Mouse (Mus musculus) stomach, embryonic 16.5 days (tissue): ENCODE results near the gene Gpr146. TPM values are rescaled to one million over a fixed set of nuclear protein-coding genes. Genes with fewer than 3 reads are reported as not detected.

Experiments used
- ATAC-seq: fragments of 200-750 bp; cut with Nextera tagmentation; 2 replicates; pipeline ENCODE4 v1.8.0; 2017; ENCODE audit warnings: moderate number of reproducible peaks, moderate TSS enrichment; ENCODE audit not compliant: insufficient read depth, low FRiP score
- H3K27ac ChIP-seq: fragments of 300-500 bp; sonication (generic); 2 replicates; pipeline ENCODE4 v1.5.1; 2014; ENCODE audit warnings: low read length
- H3K27me3 ChIP-seq: fragments of 300-500 bp; sonication (generic); 2 replicates; pipeline ENCODE4 v1.6.1; 2014; ENCODE audit warnings: low read length, control low read depth, mixed read lengths; ENCODE audit not compliant: control insufficient read depth, insufficient read depth
- H3K36me3 ChIP-seq: fragments of 300-500 bp; sonication (generic); 2 replicates; pipeline ENCODE4 v1.6.1; 2014; ENCODE audit warnings: low read length; ENCODE audit not compliant: control insufficient read depth, insufficient read depth
- H3K4me1 ChIP-seq: fragments of 300-500 bp; sonication (generic); 2 replicates; pipeline ENCODE4 v1.6.1; 2014; ENCODE audit warnings: low read length, control low read depth, mixed read lengths; ENCODE audit not compliant: control insufficient read depth, insufficient read depth
- H3K4me2 ChIP-seq: fragments of 300-500 bp; sonication (generic); 2 replicates; pipeline ENCODE4 v1.6.1; 2014; ENCODE audit warnings: low read depth, low read length, mixed read lengths
- H3K4me3 ChIP-seq: fragments of 300-500 bp; sonication (generic); replicated peaks from 2 replicates; pipeline ENCODE4 v1.5.1; 2014; ENCODE audit warnings: mild to moderate bottlenecking, low read length
- H3K9ac ChIP-seq: fragments of 300-500 bp; sonication (generic); 2 replicates; pipeline ENCODE4 v1.6.1; 2014; ENCODE audit warnings: low read length
- H3K9me3 ChIP-seq: fragments of 300-500 bp; sonication (generic); replicated peaks from 2 replicates; pipeline ENCODE4 v1.6.1; 2016; ENCODE audit warnings: low read length, control low read depth; ENCODE audit not compliant: control insufficient read depth
- WGBS: fragments of 180-500 bp; shearing (Covaris S2); extraction: QIAGEN DNeasy Blood & Tissue Kit; methylation state at CpG from one replicate; pipeline ENCODE4 v1.1.7; 2014; 5-methylcytosine and 5-hydroxymethylcytosine counted together
- microRNA counts: library from miRNA; unstranded; fragments of <30 nt; microRNA quantifications from one replicate; lab custom pipeline; 2016
- microRNA-seq: library from miRNA; unstranded; fragments of <30 nt; microRNA quantifications from one replicate; pipeline ENCODE4, GENCODE M21; 2016
- polyA plus RNA-seq: library from polyadenylated mRNA; unstranded; fragments of >200 nt; fragmentation: Nextera tagmentation; extraction: Ambion mirVana; gene quantifications from 2 replicates; pipeline ENCODE4 v1.2.1, GENCODE M21; 2015

The Gpr146 gene
- polyA plus RNA-seq, 1 experiment from 2014 or later: 4.2 TPM

DNA sequence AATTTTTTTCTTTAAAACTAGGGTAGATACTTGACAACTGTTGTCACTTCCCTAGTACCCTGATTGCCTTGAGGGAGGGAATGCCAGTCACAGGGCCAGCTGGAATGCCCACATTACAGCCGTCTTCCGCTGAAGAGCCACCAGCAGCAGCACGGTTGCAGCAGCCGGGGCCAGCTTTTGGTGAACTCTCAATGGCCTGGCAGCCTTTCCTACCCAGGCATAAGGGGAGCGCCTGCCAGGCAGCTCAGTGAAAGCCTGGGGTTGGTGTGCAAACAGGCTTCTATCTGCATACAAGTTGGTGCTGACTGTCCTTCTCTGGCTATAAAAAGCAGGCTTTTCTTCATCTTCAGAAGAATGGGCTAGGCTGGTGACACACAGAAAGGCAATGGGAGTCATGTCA is 63.0 kb downstream of the Gpr146 start:
- H3K4me1 ChIP-seq: peaks cover 20% of the 10 kb centered on the region
- H3K27me3 ChIP-seq: no peaks in the 10 kb centered on the region
- H3K4me3 ChIP-seq: no peak overlapping the region
- H3K4me2 ChIP-seq: no peak overlapping the region
- no peaks in the 10 kb centered on the region for H3K9me3 ChIP-seq
- H3K27ac ChIP-seq: no peak overlapping the region
- ATAC-seq: no peak
- WGBS: 83% methylated on average over 5 of the region's 5 CpGs
- no peaks in the 10 kb centered on the region for H3K36me3 ChIP-seq
- H3K9ac ChIP-seq: no peak overlapping the region

DNA sequence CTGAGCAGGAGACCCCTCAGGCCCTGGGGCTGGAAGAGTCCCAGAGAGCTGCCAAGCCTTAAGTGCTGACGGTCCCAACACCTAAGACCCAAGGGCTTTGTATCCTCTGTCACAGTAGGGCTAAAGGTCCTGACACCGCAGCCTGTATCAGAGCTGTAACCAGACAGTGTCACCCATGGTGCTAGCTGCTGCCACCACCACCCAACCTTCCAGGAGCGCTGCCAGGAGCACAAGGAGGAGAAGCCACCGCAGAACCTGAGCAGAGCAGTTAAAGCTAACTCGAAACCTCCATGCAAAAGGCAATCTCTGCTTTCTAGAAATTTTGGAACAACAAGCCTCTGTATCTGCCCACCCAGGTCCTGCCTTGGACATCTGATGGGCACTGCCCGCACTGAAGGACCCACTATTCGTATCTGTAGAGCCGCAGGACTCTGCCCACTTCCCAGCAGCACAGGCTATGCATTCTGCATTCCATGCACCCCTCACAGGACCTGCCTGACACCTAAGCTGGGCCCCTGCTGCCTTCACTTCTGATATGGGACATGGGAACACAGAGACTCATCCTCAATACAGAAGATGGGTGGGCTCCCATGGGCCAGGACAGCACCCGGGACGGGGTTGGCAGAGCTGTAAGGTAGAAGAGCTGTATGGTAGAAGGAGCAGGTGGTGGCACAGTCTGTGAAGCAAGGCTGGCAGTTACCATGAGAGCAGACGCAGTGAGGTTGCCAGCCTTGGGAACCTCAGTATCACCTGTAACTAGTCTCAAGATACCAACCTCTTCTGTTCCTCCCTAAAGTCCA is 63.6 kb downstream of the Gpr146 start:
- no peaks in the 10 kb centered on the region for H3K27me3 ChIP-seq
- H3K4me3 ChIP-seq: no peak overlapping the region
- WGBS: 92% methylated on average over 11 of the region's 11 CpGs
- H3K9me3 ChIP-seq: no peaks in the 10 kb centered on the region
- no peak for ATAC-seq
- no peak overlapping the region for H3K4me2 ChIP-seq
- H3K27ac ChIP-seq: no peak overlapping the region
- no peaks in the 10 kb centered on the region for H3K36me3 ChIP-seq
- no peak overlapping the region for H3K9ac ChIP-seq
- H3K4me1 ChIP-seq: peaks cover 20% of the 10 kb centered on the region

DNA sequence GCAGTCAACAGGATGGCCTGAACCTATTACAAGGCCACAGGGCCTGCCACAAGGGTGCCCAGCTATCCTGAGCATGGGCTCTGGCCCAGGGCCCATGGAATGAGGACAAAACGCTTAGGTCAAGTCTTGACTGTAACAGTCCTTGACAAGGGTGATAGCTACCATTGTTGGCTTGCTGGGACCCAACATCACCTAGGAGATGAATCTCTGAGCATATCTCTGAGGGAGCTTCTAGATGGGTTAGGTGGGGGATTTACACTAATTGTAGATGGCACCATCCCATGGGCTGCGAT is 64.2 kb downstream of the Gpr146 start:
- H3K27me3 ChIP-seq: no peaks in the 10 kb centered on the region
- H3K9me3 ChIP-seq: no peaks in the 10 kb centered on the region
- no peaks in the 10 kb centered on the region for H3K36me3 ChIP-seq
- peaks cover 20% of the 10 kb centered on the region for H3K4me1 ChIP-seq
- H3K4me2 ChIP-seq: no peak overlapping the region
- H3K4me3 ChIP-seq: no peak overlapping the region
- 90% methylated on average over 2 of the region's 2 CpGs for WGBS
- no peak overlapping the region for H3K27ac ChIP-seq
- ATAC-seq: no peak
- H3K9ac ChIP-seq: no peak overlapping the region

DNA sequence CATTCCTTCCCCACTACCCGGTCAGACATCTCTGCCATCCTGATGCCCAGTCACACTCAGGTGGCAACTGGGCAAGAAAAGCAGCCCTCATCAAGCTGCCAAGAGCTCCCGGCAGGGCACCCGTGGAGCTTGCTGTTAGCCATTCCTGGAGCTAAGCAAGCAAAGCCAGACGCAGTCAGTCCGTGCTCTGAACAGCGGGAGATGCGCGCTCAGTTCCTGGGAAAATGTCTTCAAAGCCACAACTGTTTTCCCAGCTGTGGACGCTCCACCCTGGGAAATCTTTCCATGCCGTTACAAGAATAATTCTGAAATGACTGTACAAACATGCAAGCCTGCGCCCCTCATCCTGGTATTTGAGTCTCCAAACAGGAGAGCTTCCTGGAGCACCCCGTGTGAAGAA is 64.9 kb downstream of the Gpr146 start:
- Histone ChIP-seq H3K9ac (peak overlapping the region; percentile 46; the same call in 1 of the 2 replicates), H3K9me3 (no peaks in the 10 kb centered on the region), H3K4me3 (no peak overlapping the region), H3K4me2 (no peak overlapping the region), H3K27me3 (no peaks in the 10 kb centered on the region), H3K27ac (no peak overlapping the region; the same call in 1 of the 2 replicates), H3K4me1 (peaks cover 20% of the 10 kb centered on the region), H3K36me3 (no peaks in the 10 kb centered on the region)
- no peak for ATAC-seq
- 69% methylated on average over 12 of the region's 12 CpGs for WGBS

DNA sequence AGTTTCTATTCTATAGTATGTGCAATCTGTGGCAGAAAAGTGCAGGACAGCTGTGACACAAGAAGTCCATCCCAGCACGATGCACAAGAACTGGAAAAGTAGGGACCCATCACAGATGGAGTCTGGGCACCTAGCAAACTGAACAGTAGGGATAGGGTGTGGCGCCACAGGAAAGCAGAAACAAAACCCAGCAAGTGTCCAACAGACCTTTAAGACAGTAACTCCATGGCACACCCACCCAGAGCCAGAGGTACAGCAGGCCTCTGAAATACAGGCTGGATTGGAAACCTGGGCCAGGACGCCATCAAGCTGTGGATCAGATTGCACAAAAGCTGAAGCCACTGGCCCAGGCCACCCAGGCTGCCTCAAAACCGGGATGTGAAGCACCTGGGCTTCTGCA is 65.5 kb downstream of the Gpr146 start:
- Histone ChIP-seq H3K9ac (no peak overlapping the region), H3K27ac (no peak overlapping the region; the same call in 1 of the 2 replicates), H3K36me3 (no peaks in the 10 kb centered on the region), H3K4me3 (no peak overlapping the region), H3K4me2 (no peak overlapping the region), H3K9me3 (no peaks in the 10 kb centered on the region), H3K4me1 (peaks cover 20% of the 10 kb centered on the region), H3K27me3 (no peaks in the 10 kb centered on the region)
- WGBS: 58% methylated on average over 4 of the region's 4 CpGs
- ATAC-seq: no peak

DNA sequence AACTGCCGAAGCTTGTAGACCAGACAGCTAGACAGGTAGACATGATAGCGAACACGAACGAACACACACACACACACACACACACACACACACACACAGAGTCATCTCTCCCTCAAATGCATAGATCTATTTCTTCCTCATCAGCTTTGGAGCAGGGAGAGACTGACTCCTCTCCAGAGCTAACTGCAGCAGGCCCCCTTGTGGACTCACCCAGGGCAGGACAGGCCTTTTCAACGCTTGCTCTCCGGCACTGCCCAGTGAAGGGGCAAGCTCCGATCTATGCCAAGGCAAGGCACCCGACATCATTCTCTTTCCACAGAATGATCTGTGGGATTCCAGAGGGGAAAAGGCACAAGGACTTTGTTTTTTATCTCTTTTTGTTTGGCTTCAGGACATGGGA is 67.8 kb downstream of the Gpr146 start:
- no peak for ATAC-seq
- no peaks in the 10 kb centered on the region for H3K9me3 ChIP-seq
- H3K4me3 ChIP-seq: no peak overlapping the region
- H3K4me1 ChIP-seq: peaks cover 26% of the 10 kb centered on the region
- H3K27me3 ChIP-seq: no peaks in the 10 kb centered on the region
- no peak overlapping the region for H3K4me2 ChIP-seq
- H3K27ac ChIP-seq: no peak overlapping the region
- H3K9ac ChIP-seq: no peak overlapping the region
- WGBS: 78% methylated on average over 8 of the region's 8 CpGs
- no peaks in the 10 kb centered on the region for H3K36me3 ChIP-seq

MicroRNAs within 50 kb of the gene (microRNA counts, 519-probe panel; counts per million panel counts)
- microRNA mmu-miR-339-3p (lab: Ali Mortazavi, UCI) (not detected), microRNA mmu-miR-339-5p (lab: Ali Mortazavi, UCI) (not detected)

Small RNAs within 50 kb of the gene (microRNA-seq; reads per million reads assigned to microRNA genes)
- gene Mir339: 435 reads per million, percentile 70 among the genes with 10 or more reads in this experiment

Other genes starting within 250 kb of the Gpr146 start
- 25.2 and 25.8 TPM in 2 replicates for gene Prkar1b, start 227.7 kb upstream of the Gpr146 start, polyA plus RNA-seq
- gene Dnaaf5, start 227.5 kb upstream of the Gpr146 start, polyA plus RNA-seq: 2.6 and 3.1 TPM in 2 replicates
- gene Sun1, start 177.1 kb upstream of the Gpr146 start, polyA plus RNA-seq: 56.2 and 58.3 TPM in 2 replicates
- gene Get4, start 125.4 kb upstream of the Gpr146 start, polyA plus RNA-seq: 136 and 142 TPM in 2 replicates
- 2.4 and 2.6 TPM in 2 replicates for gene Adap1, start 52.1 kb upstream of the Gpr146 start, polyA plus RNA-seq
- 107 and 114 TPM in 2 replicates for gene Cox19, start 26.3 kb upstream of the Gpr146 start, polyA plus RNA-seq
- 11.4 and 11.5 TPM in 2 replicates for gene Cyp2w1, start 25.1 kb upstream of the Gpr146 start, polyA plus RNA-seq
- 0.80 and 1.2 TPM in 2 replicates for gene C130050O18Rik, start 27.6 kb downstream of the Gpr146 start, polyA plus RNA-seq
- 2.9 and 3.6 TPM in 2 replicates for gene Gper1, start 45.5 kb downstream of the Gpr146 start, polyA plus RNA-seq
- gene 3110082I17Rik, start 82.8 kb downstream of the Gpr146 start, polyA plus RNA-seq: 35.2 and 35.7 TPM in 2 replicates
- 7.1 and 8.2 TPM in 2 replicates for gene Zfand2a, start 106.9 kb downstream of the Gpr146 start, polyA plus RNA-seq
- not detected in 2 replicates for gene Uncx, start 165.8 kb downstream of the Gpr146 start, polyA plus RNA-seq